Mouse (Mus musculus) liver, postnatal 0 days (tissue): ENCODE measurements around the gene Mcm5. TPM values are rescaled to one million over a fixed set of nuclear protein-coding genes. Genes with fewer than 3 reads are reported as not detected.

Experiments
- ATAC-seq: fragments of 200-750 bp; cut with Nextera tagmentation; 2 replicates; pipeline ENCODE4 v1.8.0; 2017; ENCODE audit warnings: mild to moderate bottlenecking, moderate library complexity
- DNase-seq: peaks from one replicate; pipeline ENCODE4 v3.0.0-alpha.2; 2016
- H3K27ac ChIP-seq: fragments of 300-500 bp; sonication (generic); 2 replicates; pipeline ENCODE4 v1.5.1; 2014; ENCODE audit warnings: antibody characterized with exemption, moderate library complexity, mild to moderate bottlenecking, low read depth
- H3K27me3 ChIP-seq: fragments of 300-500 bp; sonication (generic); 2 replicates; pipeline ENCODE4 v1.6.1; 2014; ENCODE audit warnings: low read length, control low read depth, mixed read lengths; ENCODE audit not compliant: insufficient read depth
- H3K36me3 ChIP-seq: fragments of 300-500 bp; sonication (generic); replicated peaks from 2 replicates; pipeline ENCODE4 v1.6.1; 2014; ENCODE audit warnings: mild to moderate bottlenecking, control low read depth, low read length, moderate library complexity, mixed read lengths; ENCODE audit not compliant: insufficient read depth
- H3K4me1 ChIP-seq: fragments of 300-500 bp; sonication (generic); 2 replicates; pipeline ENCODE4 v1.6.1; 2014; ENCODE audit warnings: antibody characterized with exemption, mild to moderate bottlenecking, control low read depth; ENCODE audit not compliant: insufficient read depth
- H3K4me2 ChIP-seq: fragments of 300-500 bp; sonication (generic); 2 replicates; pipeline ENCODE4 v1.6.1; 2014; ENCODE audit warnings: low read depth, mild to moderate bottlenecking, low read length, moderate library complexity, mixed read lengths
- H3K4me3 ChIP-seq: fragments of 300-500 bp; sonication (generic); 2 replicates; pipeline ENCODE4 v1.5.1; 2014; ENCODE audit warnings: low read depth, low read length
- H3K9ac ChIP-seq: fragments of 300-500 bp; sonication (generic); replicated peaks from 2 replicates; pipeline ENCODE4 v1.6.1; 2014; ENCODE audit warnings: mild to moderate bottlenecking, moderate library complexity
- H3K9me3 ChIP-seq: fragments of 300-500 bp; sonication (generic); 2 replicates; pipeline ENCODE4 v1.6.1; 2016; ENCODE audit warnings: mild to moderate bottlenecking, control low read depth, low read length, mixed read lengths
- CTCF ChIP-seq: sonication (generic); IDR thresholded peaks from 2 replicates; pipeline ENCODE4 v1.5.1; 2016; ENCODE audit warnings: antibody characterized with exemption, low read depth
- EP300 ChIP-seq: IDR thresholded peaks from 2 replicates; pipeline ENCODE4 v1.6.1; 2016; ENCODE audit warnings: antibody characterized with exemption, low read depth, mild to moderate bottlenecking
- WGBS: fragments of 180-500 bp; shearing (Covaris S2); extraction: QIAGEN DNeasy Blood & Tissue Kit; methylation state at CpG from one replicate; pipeline ENCODE4 v1.1.7; 2014; ENCODE audit not compliant: insufficient replicate concordance; 5-methylcytosine and 5-hydroxymethylcytosine counted together
- polyA plus RNA-seq: library from polyadenylated mRNA; unstranded; fragments of >200 nt; fragmentation: Nextera tagmentation; extraction: Ambion mirVana; gene quantifications from 2 replicates; pipeline ENCODE4 v1.2.1, GENCODE M21; 2015

The Mcm5 gene
- polyA plus RNA-seq, 1 experiment from 2014 or later: 55.4 TPM

- 61% methylated on average over 6 of the region's 6 CpGs for WGBS
- DNase-seq (no peak), ATAC-seq (no peak)
- H3K9ac ChIP-seq: no peak overlapping the region
- H3K36me3 ChIP-seq: no peaks in the 10 kb centered on the region
- no peak overlapping the region for H3K4me3 ChIP-seq
- H3K9me3 ChIP-seq: no peaks in the 10 kb centered on the region
- H3K27ac ChIP-seq: peak overlapping the region; percentile 1; the same call in 1 of the 2 replicates
- H3K27me3 ChIP-seq: no peaks in the 10 kb centered on the region
- TF ChIP-seq EP300 (no peak), CTCF (no peak)
- peak overlapping the region; percentile 71; the same call in 1 of the 2 replicates for H3K4me2 ChIP-seq
- H3K4me1 ChIP-seq: peaks cover 37% of the 10 kb centered on the region
Observed at GRCm38 (mm10) chr8:75082181-75082805, 27.1 kb upstream of the Mcm5 start.

GRCm38 (mm10) chr8:75083846-75084245 lies 25.5 kb upstream of the Mcm5 start:
- H3K9ac ChIP-seq: peak overlapping the region; percentile 35; the same call in 1 of the 2 replicates
- H3K27me3 ChIP-seq: no peaks in the 10 kb centered on the region
- DNase-seq: peak; percentile 95
- no peaks in the 10 kb centered on the region for H3K36me3 ChIP-seq
- no peaks in the 10 kb centered on the region for H3K9me3 ChIP-seq
- H3K4me3 ChIP-seq: peak overlapping the region; percentile 42
- peak; percentile 95 for ATAC-seq
- WGBS: 1% methylated on average over 16 of the region's 17 CpGs
- peak overlapping the region; percentile 71 for H3K4me2 ChIP-seq
- peak overlapping the region; percentile 77 for H3K27ac ChIP-seq
- peaks cover 40% of the 10 kb centered on the region for H3K4me1 ChIP-seq
- TF ChIP-seq CTCF (no peak), EP300 (peak; percentile 93)

DNA sequence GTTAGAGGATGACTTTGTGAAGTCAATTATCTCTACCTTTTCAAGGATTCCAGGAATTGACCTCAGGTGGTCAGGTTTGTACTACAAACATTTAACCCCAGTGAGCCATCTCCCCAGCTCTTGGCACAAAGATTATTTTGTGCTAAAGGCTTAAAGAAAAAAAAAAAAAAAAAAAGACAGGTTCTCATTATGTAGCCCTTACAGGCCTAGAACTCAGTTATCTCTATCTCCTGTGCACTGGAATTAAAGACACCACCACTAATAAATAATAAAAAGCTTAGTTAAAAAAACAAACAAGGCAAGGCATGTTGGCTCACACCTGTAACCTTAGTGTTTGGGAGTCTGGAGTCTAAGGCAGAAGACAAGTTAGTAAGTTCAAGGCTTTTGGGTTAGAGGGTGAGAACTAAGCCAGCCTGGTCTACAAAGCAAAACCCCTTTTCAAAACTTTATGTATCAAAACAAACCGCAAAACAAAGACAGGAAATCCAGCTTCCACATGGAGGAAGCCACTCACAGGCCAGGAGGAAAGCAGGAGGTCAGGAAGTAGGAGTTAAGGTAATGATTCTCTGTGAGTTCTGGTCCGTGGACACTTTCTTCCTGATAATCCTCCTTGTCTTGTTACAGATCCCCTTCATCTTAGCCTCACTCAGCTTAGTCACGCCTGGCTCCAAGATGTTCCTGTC lies 24.8 kb upstream of the Mcm5 start:
- ATAC-seq: no peak
- Histone ChIP-seq H3K9me3 (no peaks in the 10 kb centered on the region), H3K4me3 (no peak overlapping the region), H3K36me3 (no peaks in the 10 kb centered on the region), H3K9ac (no peak overlapping the region), H3K4me1 (peaks cover 45% of the 10 kb centered on the region), H3K27me3 (no peaks in the 10 kb centered on the region), H3K27ac (peak overlapping the region; percentile 71), H3K4me2 (peak overlapping the region; percentile 71)
- WGBS: 52% methylated on average over 3 of the region's 3 CpGs
- no peak for DNase-seq
- TF ChIP-seq CTCF: no peak
- no peak for TF ChIP-seq EP300

DNA sequence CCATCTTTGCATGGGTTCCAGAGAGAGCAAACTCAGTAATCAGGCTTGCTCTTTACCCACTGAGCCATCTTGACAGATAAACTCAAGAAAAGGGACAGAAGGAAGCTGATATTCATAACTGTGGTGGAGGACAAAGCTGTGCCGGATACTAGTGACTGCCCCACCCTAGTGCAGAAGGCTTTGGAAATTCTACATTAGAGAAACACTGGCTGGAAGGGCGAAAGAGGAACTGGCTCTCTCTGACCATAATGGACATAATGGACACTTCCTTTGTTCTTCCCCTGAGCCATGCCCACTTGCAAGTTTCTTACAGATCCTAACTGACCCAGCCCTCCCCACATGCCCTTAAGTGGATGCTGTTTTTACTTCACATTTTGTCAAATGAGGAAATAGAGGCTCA lies 23.4 kb upstream of the Mcm5 start:
- no peak for ATAC-seq
- Histone ChIP-seq H3K27ac (peak overlapping the region; percentile 71), H3K4me2 (no peak overlapping the region), H3K9ac (no peak overlapping the region), H3K36me3 (no peaks in the 10 kb centered on the region), H3K9me3 (no peaks in the 10 kb centered on the region), H3K4me1 (peaks cover 45% of the 10 kb centered on the region), H3K4me3 (no peak overlapping the region), H3K27me3 (no peaks in the 10 kb centered on the region)
- TF ChIP-seq CTCF (no peak), EP300 (no peak)
- no peak for DNase-seq
- WGBS: 54% methylated on average over 2 of the region's 2 CpGs

DNA sequence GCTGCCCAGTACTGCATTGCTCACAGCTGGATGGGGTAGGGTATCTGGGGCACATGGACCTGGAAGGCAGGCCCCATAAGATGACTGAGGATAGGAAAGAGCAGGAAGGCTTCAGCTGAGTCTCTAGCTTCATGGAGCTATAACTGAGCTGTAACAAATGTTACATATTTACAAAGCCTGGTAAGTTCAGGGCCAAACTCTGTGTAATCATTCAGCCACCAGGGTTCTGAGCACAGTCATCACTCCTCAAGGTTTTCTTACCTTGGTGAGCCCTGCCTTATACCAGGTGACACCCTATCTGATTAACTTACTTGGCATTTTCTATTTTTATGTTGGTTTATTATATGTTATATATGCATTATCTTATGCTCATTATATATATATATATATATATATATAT lies 22.2 kb upstream of the Mcm5 start:
- Histone ChIP-seq H3K27ac (no peak overlapping the region), H3K4me1 (peaks cover 42% of the 10 kb centered on the region), H3K36me3 (no peaks in the 10 kb centered on the region), H3K27me3 (no peaks in the 10 kb centered on the region), H3K4me3 (no peak overlapping the region), H3K9me3 (no peaks in the 10 kb centered on the region), H3K4me2 (no peak overlapping the region), H3K9ac (no peak overlapping the region)
- ATAC-seq: no peak
- DNase-seq: no peak
- TF ChIP-seq EP300 (no peak), CTCF (no peak)

DNA sequence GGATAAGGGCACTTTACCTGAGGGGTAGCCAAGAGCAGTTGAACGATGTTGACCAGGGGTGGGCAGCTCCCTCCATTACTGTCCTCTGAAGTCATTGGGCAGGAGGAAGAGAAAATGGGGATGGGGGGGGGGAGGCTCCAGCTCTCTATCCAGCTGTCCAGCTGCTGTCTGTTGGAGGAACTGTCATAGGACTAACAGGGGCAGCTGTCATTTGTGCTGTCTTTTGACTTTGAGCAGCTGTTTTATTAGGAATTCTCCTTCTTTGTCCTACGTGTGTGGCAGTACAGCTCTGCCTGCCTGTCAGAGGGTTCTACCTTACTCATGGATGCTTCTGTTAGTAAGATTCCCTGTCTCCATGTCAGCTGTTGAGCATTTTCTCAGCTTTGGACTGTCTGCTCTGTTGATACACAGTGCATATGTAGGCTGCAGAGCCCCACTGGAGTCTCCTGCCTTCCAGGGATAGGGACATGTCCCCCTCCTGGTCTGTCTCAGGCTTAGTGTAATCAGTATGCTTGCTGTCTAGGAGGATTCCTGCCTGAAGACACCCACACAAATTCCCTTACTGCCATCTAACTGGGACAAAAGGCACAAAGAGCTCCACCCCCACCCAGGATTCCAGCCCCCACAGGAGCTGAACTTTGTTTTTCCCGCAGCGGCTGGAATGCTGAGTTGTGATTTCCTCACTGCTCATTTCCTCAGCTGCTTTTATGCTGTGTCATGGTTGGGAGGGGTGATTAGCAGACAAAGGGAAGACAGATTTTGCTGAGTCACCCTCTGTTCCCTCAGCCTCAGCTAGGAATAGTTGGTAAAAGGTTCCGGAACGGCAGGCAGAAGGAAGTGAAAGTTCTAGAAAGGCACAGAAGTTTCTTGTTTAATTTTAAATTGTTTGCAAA lies 20.1 kb upstream of the Mcm5 start:
- TF ChIP-seq EP300 (peak; percentile 84), CTCF (no peak)
- Histone ChIP-seq H3K4me1 (peaks cover 35% of the 10 kb centered on the region), H3K4me2 (peak overlapping the region; percentile 56), H3K27ac (peak overlapping the region; percentile 85), H3K9ac (no peak overlapping the region), H3K4me3 (no peak overlapping the region), H3K36me3 (no peaks in the 10 kb centered on the region), H3K27me3 (peaks cover 5% of the 10 kb centered on the region; the same call in 1 of the 2 replicates), H3K9me3 (no peaks in the 10 kb centered on the region)
- WGBS: 9% methylated on average over 6 of the region's 6 CpGs
- ATAC-seq (peak; percentile 69), DNase-seq (peak; percentile 79)
